Comparison of ENCODE assay signal across 16 mouse cellular contexts in the genomic region with DNA sequence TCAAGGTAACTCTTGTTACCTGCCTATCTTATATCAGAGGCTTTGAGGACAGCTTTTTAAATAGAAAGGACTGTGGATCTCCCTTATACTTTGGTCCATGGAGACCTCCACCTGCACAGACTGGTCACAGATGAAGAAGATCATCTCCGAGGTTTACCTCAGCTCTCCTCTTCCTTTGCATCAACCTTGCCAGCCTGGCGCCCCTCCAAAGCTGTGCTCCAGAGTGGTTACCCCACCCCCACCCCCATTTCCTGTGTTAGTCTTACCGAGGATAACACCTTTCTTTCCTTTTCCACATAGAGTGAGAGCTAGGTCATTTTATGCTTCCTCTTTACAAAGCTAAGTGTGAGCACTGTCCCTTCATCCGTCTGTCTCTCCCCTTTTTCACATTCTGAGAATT. TPM values are rescaled to one million over a fixed set of nuclear protein-coding genes. Genes with fewer than 3 reads are reported as not detected.
DNase-seq lines count a peak whose midpoint lies in the region; ATAC-seq lines count a peak whose summit lies in the region.
"Had no signal": no experiment of that assay in that cellular context is flagged by ENCODE, and none has a peak within 500 bp of the region (broad histone marks: within the 10 kb centered on the region; RNA-seq: fewer than 3 reads in every experiment).

No protein-coding gene starts in this region.

- DNase-seq in cerebellum, adult 11-12 months = peak; percentile 60
- peak; percentile 4 for DNase-seq in thymus, postnatal 25 days
- no peak for DNase-seq in thymus, postnatal 36 days
- peak; percentile 77 to 88 for DNase-seq in cerebellum, postnatal 25 days
- no peak for DNase-seq in kidney, postnatal 14 days
- DNase-seq in urinary bladder, adult 2 months (ENCODE audit: low spot score) = no peak
- DNase-seq: forebrain, postnatal 0 days; kidney, adult 9 months; kidney, postnatal 4 days; liver, postnatal 0 days; lung, postnatal 4 days had no signal

- ATAC-seq in cerebellum, adult (ENCODE audit: insufficient number of reproducible peaks, low FRiP score, low TSS enrichment) = no peak
- ATAC-seq: forebrain, postnatal 0 days; liver, postnatal 0 days had no signal

RNA-seq across cellular contexts. Expression of a gene that starts 60.0 kb away (rescaled TPM):
- polyA plus RNA-seq in urinary bladder, adult 2 months (2012; rRNA removed) = not detected in 2 replicates
- polyA plus RNA-seq: embryonic facial prominence, embryonic 11.5 days; erythroblast, embryonic 14.5 days; heart, embryonic 14.5 days; intestine, embryonic 14.5 days; liver, postnatal 0 days had no signal

Comparison
In these comparisons a context has a peak if more than half of its experiments do, and no peak if none do; other contexts are left out.
1. DNase-seq: peak in cerebellum, adult 11-12 months (single experiment), thymus, postnatal 25 days (single experiment) and cerebellum, postnatal 25 days (2 of 2); none in thymus, postnatal 36 days (0 of 2), kidney, postnatal 14 days (single experiment) and urinary bladder, adult 2 months (single experiment).